Mouse (Mus musculus): ENCODE measurements around the gene Ccdc162. TPM values are rescaled to one million over a fixed set of nuclear protein-coding genes. Genes with fewer than 3 reads are reported as not detected.
A peak's percentile ranks its signal among the peaks of the same experiment; 100 is the strongest.

Ccdc162 gene
- polyA plus RNA-seq (2015; fragmentation: Nextera tagmentation; extraction: Ambion mirVana), result 0.25 and 0.77 TPM in 2 replicates

DNA sequence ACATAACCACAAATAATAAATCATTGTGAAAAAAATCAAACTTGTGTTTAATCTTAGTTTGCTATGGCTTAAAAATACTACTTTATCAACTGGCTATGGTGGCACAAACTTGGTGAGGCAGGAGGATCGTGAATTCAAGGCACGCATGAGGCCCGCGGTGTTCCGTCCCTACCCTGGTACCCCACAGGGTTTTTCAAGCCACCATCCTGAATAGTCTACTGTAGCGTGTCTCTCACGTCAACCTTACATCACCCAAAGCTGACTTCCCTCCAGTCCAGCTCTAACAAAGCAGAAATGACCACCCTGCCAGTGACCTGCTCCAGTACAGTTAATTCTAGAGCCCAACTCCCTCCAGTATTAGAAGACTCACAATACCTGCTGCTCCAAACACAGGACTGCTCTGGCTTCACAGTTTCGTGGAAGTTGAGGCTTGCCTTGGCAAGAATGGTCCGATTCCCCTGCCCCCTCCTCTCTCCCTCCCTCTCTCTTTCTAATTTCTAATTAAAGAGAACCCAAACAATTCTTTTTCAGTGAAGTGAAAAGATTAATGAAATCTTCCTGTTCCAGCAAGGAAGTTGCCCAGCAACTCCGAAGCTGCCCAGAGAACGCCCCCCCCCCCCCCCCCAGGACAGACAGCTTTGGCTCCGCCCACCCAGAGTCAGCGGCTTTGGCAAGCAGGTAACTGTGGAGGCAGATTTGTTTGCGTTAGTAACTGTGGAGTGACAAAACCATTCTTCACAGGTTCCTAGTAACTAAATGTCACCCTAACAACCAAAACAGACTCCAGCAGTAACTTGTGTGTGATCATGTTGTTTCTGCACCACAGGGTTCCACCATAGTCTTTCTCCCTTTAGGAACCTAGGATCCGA is at the start of gene Ccdc162:
TSS of gene Ccdc162 (minus strand) at position 606 of the 869 bp plus-strand sequence.
- Histone ChIP-seq H3K27ac (no peak within 1 kb of the TSS), H3K4me3 (no peak within 1 kb of the TSS), H3K4me1 (peaks cover 4% of the 10 kb centered on the region; the same call in 1 of the 2 replicates), H3K4me2 (peak within 1 kb of the TSS; percentile 3; the same call in 1 of the 2 replicates), H3K9me3 (no peaks in the 10 kb centered on the region), H3K36me3 (no peaks in the 10 kb centered on the region), H3K27me3 (no peaks in the 10 kb centered on the region), H3K9ac (no peak within 1 kb of the TSS)
- 50% methylated on average over 15 of the region's 15 CpGs for WGBS
- no peak for ATAC-seq (ENCODE audit: borderline replicate concordance, extremely low read depth, low FRiP score, low TSS enrichment)

DNA sequence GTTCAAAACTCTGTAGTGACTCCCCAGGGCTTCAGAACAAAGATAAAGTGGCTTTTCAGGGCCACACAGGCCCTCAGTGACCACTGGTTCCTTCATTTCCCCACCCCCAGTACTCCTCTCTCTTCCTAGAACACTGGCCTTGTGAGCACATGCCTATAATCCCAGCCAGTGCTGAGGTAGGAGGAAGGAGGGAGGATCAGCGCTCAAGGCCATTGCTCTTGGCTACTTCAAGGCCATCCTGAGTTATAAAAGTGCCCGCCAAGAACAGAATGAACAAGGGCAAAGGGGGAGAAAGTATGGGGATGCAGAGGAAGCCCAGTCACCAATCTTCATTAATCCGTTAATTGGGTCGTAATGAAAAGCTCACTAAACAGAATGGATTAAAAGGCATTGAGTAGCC is 49.2 kb upstream of the Ccdc162 start:
- Histone ChIP-seq H3K9ac (no peak overlapping the region), H3K9me3 (no peaks in the 10 kb centered on the region), H3K4me1 (no peaks in the 10 kb centered on the region), H3K27ac (no peak overlapping the region), H3K4me3 (no peak overlapping the region), H3K36me3 (no peaks in the 10 kb centered on the region), H3K4me2 (no peak overlapping the region), H3K27me3 (no peaks in the 10 kb centered on the region)
- WGBS, result 93% methylated on average over 4 of the region's 4 CpGs
- ATAC-seq (ENCODE audit: borderline replicate concordance, extremely low read depth, low FRiP score, low TSS enrichment), result no peak

DNA sequence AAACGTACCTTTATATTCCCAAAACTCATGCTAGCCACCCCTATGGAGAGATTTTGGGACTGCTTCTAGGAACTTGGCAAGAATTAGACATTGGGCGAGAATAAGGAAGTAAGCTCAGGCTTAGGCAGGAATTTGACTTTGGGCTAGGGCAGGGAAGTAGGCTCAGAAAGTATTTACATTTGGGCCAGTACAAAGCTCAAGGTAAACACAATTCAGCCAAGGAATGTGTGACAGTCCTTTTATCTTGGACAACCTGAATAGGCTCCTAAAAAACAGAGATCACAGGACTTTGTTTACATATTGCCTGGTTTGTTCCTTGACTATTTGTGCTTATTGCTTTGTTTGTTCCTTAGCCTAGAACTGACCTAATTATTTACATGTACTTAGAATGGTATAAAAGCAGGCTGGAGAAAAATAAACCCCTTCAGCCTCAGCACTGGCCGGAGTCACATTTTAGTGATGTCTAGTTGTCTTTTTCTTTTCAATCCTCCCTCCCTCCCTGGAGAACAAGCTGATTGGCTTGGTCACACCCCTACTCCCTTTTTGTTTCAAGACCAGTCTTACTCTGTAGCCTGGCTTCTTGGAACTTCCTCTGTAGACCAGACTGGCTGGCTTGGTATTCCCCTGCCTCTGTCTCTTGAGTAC is 47.4 kb upstream of the Ccdc162 start:
- WGBS, result 51% methylated on average over 3 of the region's 3 CpGs
- no peak overlapping the region for H3K4me3 ChIP-seq
- ATAC-seq (ENCODE audit: borderline replicate concordance, extremely low read depth, low FRiP score, low TSS enrichment), result no peak
- no peaks in the 10 kb centered on the region for H3K36me3 ChIP-seq
- no peak overlapping the region for H3K27ac ChIP-seq
- H3K9ac ChIP-seq, result no peak overlapping the region
- H3K27me3 ChIP-seq, result no peaks in the 10 kb centered on the region
- H3K4me1 ChIP-seq, result no peaks in the 10 kb centered on the region
- no peaks in the 10 kb centered on the region for H3K9me3 ChIP-seq
- H3K4me2 ChIP-seq, result no peak overlapping the region

DNA sequence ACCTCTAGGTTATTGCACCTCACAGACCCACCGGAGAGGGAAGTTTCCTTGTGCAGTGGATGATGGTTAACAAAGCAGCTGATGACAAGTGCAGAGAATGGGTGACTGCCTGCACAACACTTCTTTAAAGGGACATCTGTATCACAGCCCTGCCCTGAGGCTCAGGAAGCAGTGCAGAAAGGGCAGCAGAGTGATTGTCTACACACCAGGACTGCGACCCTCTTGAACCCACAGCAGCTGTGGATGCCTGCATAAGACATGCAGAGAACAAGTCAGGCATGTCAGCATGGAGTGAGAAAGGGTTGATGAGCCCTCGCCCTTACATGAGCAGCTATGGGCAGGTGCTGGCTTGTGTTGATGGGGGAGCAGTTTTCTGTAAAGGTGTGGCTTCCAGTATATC is 44.4 kb upstream of the Ccdc162 start:
- H3K9ac ChIP-seq, result no peak overlapping the region
- H3K4me3 ChIP-seq, result no peak overlapping the region
- ATAC-seq (ENCODE audit: borderline replicate concordance, extremely low read depth, low FRiP score, low TSS enrichment), result no peak
- H3K27ac ChIP-seq, result no peak overlapping the region
- no peaks in the 10 kb centered on the region for H3K4me1 ChIP-seq
- 78% methylated on average over 3 of the region's 3 CpGs for WGBS
- no peak overlapping the region for H3K4me2 ChIP-seq
- no peaks in the 10 kb centered on the region for H3K9me3 ChIP-seq
- H3K27me3 ChIP-seq, result no peaks in the 10 kb centered on the region
- H3K36me3 ChIP-seq, result no peaks in the 10 kb centered on the region

DNA sequence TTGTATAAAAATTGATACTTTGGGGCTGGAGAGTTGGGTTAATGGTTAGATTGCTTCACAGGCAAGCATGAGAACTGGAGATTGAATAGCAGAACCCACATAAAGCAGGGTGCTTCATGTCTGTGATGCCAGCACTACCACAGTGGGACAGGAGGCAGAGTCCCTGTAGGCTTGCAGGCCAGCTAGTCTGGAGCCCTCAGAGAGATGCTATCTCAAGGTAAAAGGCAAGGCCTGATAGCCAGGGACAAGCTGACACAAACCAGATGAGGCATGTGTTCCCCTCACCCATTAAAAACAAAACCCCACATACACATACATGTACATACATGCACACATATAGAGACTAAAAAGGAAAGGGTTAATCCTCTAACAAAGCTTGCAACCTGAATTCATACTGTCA is 41.6 kb upstream of the Ccdc162 start:
- no peak overlapping the region for H3K4me3 ChIP-seq
- H3K4me2 ChIP-seq, result no peak overlapping the region
- no peaks in the 10 kb centered on the region for H3K9me3 ChIP-seq
- no peak overlapping the region for H3K9ac ChIP-seq
- H3K27me3 ChIP-seq, result no peaks in the 10 kb centered on the region
- H3K36me3 ChIP-seq, result no peaks in the 10 kb centered on the region
- H3K4me1 ChIP-seq, result no peaks in the 10 kb centered on the region
- no peak for ATAC-seq (ENCODE audit: borderline replicate concordance, extremely low read depth, low FRiP score, low TSS enrichment)
- H3K27ac ChIP-seq, result no peak overlapping the region

DNA sequence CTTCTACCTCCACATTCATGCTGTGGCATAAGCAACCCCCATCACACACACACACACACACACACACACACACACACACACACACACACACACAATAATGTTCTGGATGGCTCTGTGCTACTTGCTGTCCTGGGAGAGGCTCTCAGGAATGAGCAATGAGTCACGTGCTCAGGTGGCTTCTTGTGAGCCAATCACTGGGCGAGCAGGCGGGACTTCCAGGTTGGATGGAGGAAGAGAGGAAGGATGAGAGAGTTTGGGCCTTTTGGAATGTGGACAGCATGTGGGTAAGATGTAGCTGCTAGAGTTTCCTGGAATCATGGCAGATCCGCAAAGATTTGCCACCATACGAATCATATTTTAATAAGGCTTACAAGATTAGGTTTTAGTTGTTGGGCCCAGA is 40.8 kb upstream of the Ccdc162 start:
- no peaks in the 10 kb centered on the region for H3K36me3 ChIP-seq
- 92% methylated on average over 5 of the region's 5 CpGs for WGBS
- no peak overlapping the region for H3K9ac ChIP-seq
- no peak overlapping the region for H3K4me2 ChIP-seq
- H3K9me3 ChIP-seq, result no peaks in the 10 kb centered on the region
- no peaks in the 10 kb centered on the region for H3K27me3 ChIP-seq
- ATAC-seq (ENCODE audit: borderline replicate concordance, extremely low read depth, low FRiP score, low TSS enrichment), result no peak
- no peak overlapping the region for H3K4me3 ChIP-seq
- H3K27ac ChIP-seq, result no peak overlapping the region
- no peaks in the 10 kb centered on the region for H3K4me1 ChIP-seq

DNA sequence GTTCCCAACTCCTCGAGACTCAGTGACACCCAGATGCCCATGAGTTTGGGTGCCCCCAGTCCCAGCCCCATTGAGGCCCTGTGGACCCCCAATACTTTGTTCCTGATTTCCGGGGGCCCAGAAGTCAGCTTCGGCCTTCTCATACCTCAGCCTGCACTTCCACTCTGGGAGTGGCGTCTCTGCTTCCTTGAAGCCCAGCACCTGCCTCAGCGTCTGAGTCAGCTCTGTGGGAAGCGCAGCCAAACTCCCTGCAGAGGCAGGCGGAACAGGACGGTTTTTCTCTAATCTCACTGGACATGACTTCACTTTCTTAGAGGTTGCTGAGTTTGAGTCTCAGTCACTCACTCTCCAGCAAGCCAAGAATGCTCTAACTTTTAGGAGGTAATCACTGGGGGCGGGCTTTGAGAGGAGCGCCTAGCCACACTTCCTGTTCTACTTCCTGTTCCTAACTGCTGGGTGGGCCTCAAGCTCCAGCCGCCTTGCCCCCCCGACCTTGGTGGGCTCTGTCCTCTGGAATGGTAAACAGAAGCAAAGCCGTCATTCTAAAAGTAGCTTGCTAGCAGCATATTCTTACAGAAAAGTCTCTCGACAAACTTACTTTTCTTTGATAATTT is 35.5 kb upstream of the Ccdc162 start:
- H3K27me3 ChIP-seq, result no peaks in the 10 kb centered on the region
- WGBS, result 70% methylated on average over 14 of the region's 14 CpGs
- no peaks in the 10 kb centered on the region for H3K4me1 ChIP-seq
- H3K4me2 ChIP-seq, result peak overlapping the region; percentile 7; the same call in 1 of the 2 replicates
- no peak for ATAC-seq (ENCODE audit: borderline replicate concordance, extremely low read depth, low FRiP score, low TSS enrichment)
- H3K9ac ChIP-seq, result no peak overlapping the region
- H3K4me3 ChIP-seq, result no peak overlapping the region
- no peaks in the 10 kb centered on the region for H3K9me3 ChIP-seq
- H3K27ac ChIP-seq, result no peak overlapping the region
- no peaks in the 10 kb centered on the region for H3K36me3 ChIP-seq

DNA sequence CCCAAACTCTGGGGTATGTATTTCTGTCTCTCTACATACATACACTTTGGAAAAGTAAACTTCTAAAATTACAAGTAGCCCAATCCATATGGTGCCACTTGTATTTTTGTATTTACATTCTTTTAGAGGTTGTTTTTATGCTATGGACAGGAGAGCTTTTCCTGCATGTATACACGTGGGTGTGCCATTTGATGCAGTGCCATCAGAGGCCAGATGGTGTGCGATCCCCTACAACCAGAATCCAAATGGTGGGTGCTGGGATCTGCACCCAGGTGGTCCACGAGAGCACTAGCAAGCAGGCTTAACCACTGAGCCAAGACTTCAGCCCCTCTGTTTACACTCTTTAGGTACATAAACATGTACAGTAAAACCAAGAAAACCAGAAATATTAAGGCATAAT is 32.9 kb upstream of the Ccdc162 start:
- H3K4me3 ChIP-seq, result no peak overlapping the region
- 60% methylated on average over 3 of the region's 3 CpGs for WGBS
- no peak overlapping the region for H3K27ac ChIP-seq
- no peak overlapping the region for H3K9ac ChIP-seq
- H3K9me3 ChIP-seq, result no peaks in the 10 kb centered on the region
- no peaks in the 10 kb centered on the region for H3K4me1 ChIP-seq
- no peak for ATAC-seq (ENCODE audit: borderline replicate concordance, extremely low read depth, low FRiP score, low TSS enrichment)
- H3K4me2 ChIP-seq, result no peak overlapping the region
- no peaks in the 10 kb centered on the region for H3K36me3 ChIP-seq
- H3K27me3 ChIP-seq, result no peaks in the 10 kb centered on the region

DNA sequence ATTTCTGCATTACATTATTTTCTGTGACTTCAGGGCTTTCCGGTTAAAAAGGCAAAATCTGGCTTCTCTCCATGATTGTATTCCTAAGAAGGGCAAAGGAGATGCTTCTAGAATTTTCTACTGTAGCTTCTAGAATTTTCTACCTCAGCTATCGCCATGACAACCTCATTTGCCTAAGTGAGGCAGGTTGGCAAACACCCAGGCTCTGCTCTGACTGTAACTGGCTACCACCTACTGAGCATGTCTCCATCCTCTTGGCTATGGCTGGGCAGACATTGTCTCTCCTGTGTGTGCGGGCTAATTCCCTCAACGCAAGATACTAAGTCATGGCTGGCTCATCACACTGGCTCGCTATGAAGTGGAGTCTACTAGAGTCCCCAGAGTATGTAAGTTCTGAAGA is 30.1 kb upstream of the Ccdc162 start:
- no peak overlapping the region for H3K4me2 ChIP-seq
- no peaks in the 10 kb centered on the region for H3K27me3 ChIP-seq
- 89% methylated on average over 5 of the region's 5 CpGs for WGBS
- no peak overlapping the region for H3K4me3 ChIP-seq
- no peaks in the 10 kb centered on the region for H3K4me1 ChIP-seq
- no peaks in the 10 kb centered on the region for H3K9me3 ChIP-seq
- H3K27ac ChIP-seq, result no peak overlapping the region
- no peaks in the 10 kb centered on the region for H3K36me3 ChIP-seq
- no peak overlapping the region for H3K9ac ChIP-seq
- ATAC-seq (ENCODE audit: borderline replicate concordance, extremely low read depth, low FRiP score, low TSS enrichment), result no peak

DNA sequence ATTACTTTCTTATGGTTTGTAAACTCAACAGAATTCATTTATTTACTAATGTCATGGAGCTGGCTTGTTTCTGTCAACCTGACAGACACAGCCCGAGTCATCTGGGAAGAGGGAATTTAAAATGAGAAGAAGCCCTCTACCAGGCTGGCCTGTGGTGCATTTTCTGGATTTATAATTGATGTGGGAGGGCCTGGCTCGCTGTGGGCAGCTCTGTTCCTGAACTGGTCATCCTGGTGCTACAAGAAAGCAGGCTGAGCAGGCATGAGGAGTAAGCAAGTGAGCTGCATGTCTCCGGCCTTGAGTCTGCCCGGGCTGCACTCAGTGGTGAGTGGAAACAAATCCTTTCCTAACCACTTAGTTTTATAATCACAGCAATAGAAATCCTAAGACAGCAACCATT is 27.6 kb upstream of the Ccdc162 start:
- H3K4me1 ChIP-seq, result no peaks in the 10 kb centered on the region
- 68% methylated on average over 4 of the region's 4 CpGs for WGBS
- no peak overlapping the region for H3K9ac ChIP-seq
- ATAC-seq (ENCODE audit: borderline replicate concordance, extremely low read depth, low FRiP score, low TSS enrichment), result no peak
- H3K4me2 ChIP-seq, result no peak overlapping the region
- H3K36me3 ChIP-seq, result no peaks in the 10 kb centered on the region
- no peak overlapping the region for H3K4me3 ChIP-seq
- no peak overlapping the region for H3K27ac ChIP-seq
- H3K27me3 ChIP-seq, result no peaks in the 10 kb centered on the region
- H3K9me3 ChIP-seq, result no peaks in the 10 kb centered on the region

DNA sequence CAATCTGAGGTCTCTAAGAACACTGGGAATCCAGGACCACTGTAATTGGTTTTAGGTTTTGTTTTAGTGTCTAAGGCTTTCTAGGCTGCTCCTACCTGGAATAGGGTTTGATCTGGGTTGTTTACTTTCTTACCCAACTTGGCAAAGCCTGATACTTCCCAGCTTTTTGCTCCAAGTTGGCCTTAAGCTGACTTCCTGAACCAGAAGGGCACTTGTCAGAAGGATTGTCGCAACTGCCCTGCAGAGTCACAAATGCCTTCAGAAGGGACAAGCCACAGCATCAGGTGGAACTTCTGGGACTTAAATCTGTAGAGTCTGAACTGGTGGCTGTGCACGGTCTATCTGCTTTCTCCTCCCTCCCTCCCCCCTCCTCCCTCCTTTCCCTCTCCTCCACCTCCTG is 23.8 kb upstream of the Ccdc162 start:
- Histone ChIP-seq H3K27me3 (no peaks in the 10 kb centered on the region), H3K4me1 (no peaks in the 10 kb centered on the region), H3K4me2 (no peak overlapping the region), H3K9ac (no peak overlapping the region), H3K27ac (no peak overlapping the region), H3K36me3 (no peaks in the 10 kb centered on the region), H3K9me3 (no peaks in the 10 kb centered on the region), H3K4me3 (no peak overlapping the region)
- 66% methylated on average over 2 of the region's 2 CpGs for WGBS
- ATAC-seq (ENCODE audit: borderline replicate concordance, extremely low read depth, low FRiP score, low TSS enrichment), result no peak

DNA sequence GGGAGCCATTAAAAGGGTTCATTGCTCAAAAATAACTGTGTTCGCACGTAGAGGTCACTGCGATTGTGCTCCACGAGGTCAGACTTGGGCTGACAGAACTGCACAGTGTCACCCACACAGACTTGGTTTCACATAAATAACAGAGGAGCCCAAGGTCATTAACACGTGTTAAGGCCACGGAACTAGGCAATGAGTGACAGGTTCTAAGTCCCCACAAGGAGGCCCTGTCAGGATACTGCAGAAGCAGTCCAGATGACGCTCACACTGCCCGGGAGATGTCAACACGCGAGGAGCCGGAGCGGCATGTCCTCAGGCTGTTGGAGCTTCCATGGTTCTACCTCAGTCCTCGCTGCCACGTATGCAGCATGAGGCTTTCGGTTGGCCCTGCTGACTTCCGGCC is 20.8 kb upstream of the Ccdc162 start:
- Histone ChIP-seq H3K4me3 (no peak overlapping the region), H3K9ac (no peak overlapping the region), H3K9me3 (no peaks in the 10 kb centered on the region), H3K36me3 (no peaks in the 10 kb centered on the region), H3K4me1 (no peaks in the 10 kb centered on the region), H3K27me3 (no peaks in the 10 kb centered on the region), H3K4me2 (no peak overlapping the region), H3K27ac (no peak overlapping the region)
- WGBS, result 90% methylated on average over 16 of the region's 16 CpGs
- ATAC-seq (ENCODE audit: borderline replicate concordance, extremely low read depth, low FRiP score, low TSS enrichment), result no peak

Data from lung, embryonic 15.5 days (tissue).